Mouse (Mus musculus): ENCODE measurements at regions not wholly inside any gene's neighbourhood (a gene's known extent, or its start where the extent isn't known, plus 50 kb on each side); places are given as distances from the start of the nearest gene placed in this dataset.

DNA sequence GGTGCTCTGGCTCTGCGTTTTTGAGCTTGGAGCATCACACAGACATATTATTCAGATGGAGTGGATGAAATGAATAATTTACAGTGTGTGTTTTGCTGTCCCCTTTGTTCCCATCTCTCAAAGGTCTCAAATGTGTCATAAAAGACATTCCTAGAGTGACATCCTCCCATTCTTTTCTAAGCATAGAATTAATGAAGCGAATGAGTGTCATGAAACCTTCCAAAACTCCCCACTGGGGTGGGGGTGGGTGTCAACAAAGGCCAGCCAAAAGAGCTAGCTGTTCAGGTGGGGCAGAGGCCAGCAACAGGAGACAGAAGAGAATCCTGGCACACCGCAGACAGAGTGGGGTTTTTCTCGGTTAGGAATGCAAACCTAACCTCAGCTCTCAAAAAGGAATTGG is 104.1 kb downstream of the Akap11 start:
- TF ChIP-seq E2F4 (IDR thresholded peaks at IDR 0.05; ENCODE audit: insufficient read depth) (no peak), POLR2A (IDR thresholded peaks at IDR 0.05; ENCODE audit: insufficient read length, low read depth) (no peak)

Data from myocyte (in vitro differentiated cells).